Mouse (Mus musculus): ENCODE results near the gene Astl.

DNA sequence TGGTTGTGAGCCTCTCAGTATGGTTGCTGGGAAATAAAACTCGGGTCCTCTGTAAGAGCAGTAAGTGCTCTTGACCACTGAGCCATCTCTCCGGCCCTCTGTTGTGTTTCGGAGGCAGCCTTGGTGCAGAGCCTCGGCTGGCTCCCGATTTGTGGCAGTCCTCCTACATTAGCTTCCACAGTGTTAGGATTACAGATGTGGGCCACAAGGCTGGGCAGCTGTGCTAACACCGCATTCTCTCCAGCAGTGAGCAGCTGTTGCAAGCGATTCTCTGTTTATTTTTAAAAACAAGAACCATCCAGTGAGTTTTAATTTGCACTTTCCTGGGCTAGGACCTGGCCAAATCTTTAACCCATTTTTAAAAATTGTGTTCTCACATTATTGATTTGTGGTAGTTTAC, 45.4 kb downstream of the Astl start:
- TF ChIP-seq CTCF (IDR thresholded peaks at IDR 0.05; ENCODE audit: borderline replicate concordance, insufficient read depth, low read depth, low read length) (no peak), POLR2A (IDR thresholded peaks at IDR 0.05; ENCODE audit: borderline replicate concordance, insufficient read depth, low read length) (no peak)

Measured in cerebellum, adult 2 months (tissue).